In genomic region chr5:114383184-114383904, GRCm38 (mm10) we compare ENCODE assay signal across 8 mouse cellular contexts. TPM values are rescaled to one million over a fixed set of nuclear protein-coding genes. Genes with fewer than 3 reads are reported as not detected.
A peak's percentile ranks its signal among the peaks of the same experiment; 100 is the strongest.
DNase-seq lines count a peak whose midpoint lies in the region; ATAC-seq and TF ChIP-seq lines count a peak whose summit lies in the region.
"Had no signal": no experiment of that assay in that cellular context is flagged by ENCODE, and none has a peak within 500 bp of the region (broad histone marks: within the 10 kb centered on the region; RNA-seq: fewer than 3 reads in every experiment).

No protein-coding gene starts in this region.

- no peaks in the 10 kb centered on the region for H3K9me3 ChIP-seq in intestine, postnatal 0 days (ENCODE audit: control insufficient read depth)
- no peaks in the 10 kb centered on the region for H3K9me3 ChIP-seq in intestine, embryonic 16.5 days (ENCODE audit: control insufficient read depth, low read length)
- no peaks in the 10 kb centered on the region for H3K9me3 ChIP-seq in embryonic facial prominence, embryonic 11.5 days (replicated peaks; ENCODE audit: control insufficient read depth, low read length)
- H3K9me3 ChIP-seq: midbrain, embryonic 12.5 days had no signal

- peak; percentile 59 for DNase-seq in 416B (ENCODE audit: low read depth)
- peak; percentile 54 for DNase-seq in embryonic facial prominence, embryonic 11.5 days (ENCODE audit: low spot score)
- DNase-seq in retina, postnatal 1 day, result peak; percentile 44
- DNase-seq in frontal cortex, postnatal 25 days (ENCODE audit: low spot score in 2 of 2), result no peak

- 75% methylated on average over 9 of the region's 9 CpGs for WGBS in intestine, postnatal 0 days
- whole genome bisulfite sequencing in intestine, embryonic 16.5 days, result 79% methylated on average over 9 of the region's 9 CpGs
- 83% methylated on average over 9 of the region's 9 CpGs for WGBS in embryonic facial prominence, embryonic 11.5 days

- H3K79me3 ChIP-seq in C2C12 (ENCODE audit: low read depth), result peaks cover 51% of the 10 kb centered on the region

- no peak for ATAC-seq in intestine, postnatal 0 days
- no peak for ATAC-seq in intestine, embryonic 16.5 days
- ATAC-seq in embryonic facial prominence, embryonic 11.5 days (replicated peaks; ENCODE audit: insufficient number of reproducible peaks, low FRiP score, low TSS enrichment, low read depth), result no peak

- no peak overlapping the region for H3K9ac ChIP-seq in intestine, postnatal 0 days (ENCODE audit: low read depth, low read length)
- H3K9ac ChIP-seq in intestine, embryonic 16.5 days (ENCODE audit: low read depth, low read length), result no peak overlapping the region
- H3K9ac ChIP-seq in embryonic facial prominence, embryonic 11.5 days (replicated peaks; ENCODE audit: low read length), result no peak overlapping the region
- H3K9ac ChIP-seq: midbrain, embryonic 12.5 days had no signal

- TF ChIP-seq CTCF in intestine, postnatal 0 days (IDR thresholded peaks at IDR 0.05; ENCODE audit: low read depth), result peak; percentile 88
- TF ChIP-seq CTCF in C2C12 (IDR thresholded peaks at IDR 0.05; ENCODE audit: control insufficient read depth, insufficient read depth, insufficient read length), result peak; percentile 51

- H3ac ChIP-seq in C2C12 (ENCODE audit: control insufficient read depth, insufficient read length, low read depth), result no peak overlapping the region

- peaks cover 62% of the 10 kb centered on the region for H3K79me2 ChIP-seq in C2C12 (ENCODE audit: control insufficient read depth, insufficient read depth)

- peaks cover 12% of the 10 kb centered on the region; the same call in 1 of the 2 replicates for H3K4me1 ChIP-seq in intestine, postnatal 0 days (replicated peaks; ENCODE audit: control insufficient read depth, insufficient read depth, low read length)
- peaks cover 20% of the 10 kb centered on the region for H3K4me1 ChIP-seq in intestine, embryonic 16.5 days (ENCODE audit: control insufficient read depth, insufficient read depth, low read length)
- peaks cover 3% of the 10 kb centered on the region; the same call in 1 of the 2 replicates for H3K4me1 ChIP-seq in embryonic facial prominence, embryonic 11.5 days (ENCODE audit: control insufficient read depth, insufficient read depth, low read length)

- H3K27me3 ChIP-seq in intestine, postnatal 0 days (replicated peaks; ENCODE audit: control insufficient read depth, insufficient read depth, low read length), result no peaks in the 10 kb centered on the region
- H3K27me3 ChIP-seq in intestine, embryonic 16.5 days (replicated peaks; ENCODE audit: control insufficient read depth, insufficient read depth, low read length), result no peaks in the 10 kb centered on the region
- H3K27me3 ChIP-seq in C2C12 (ENCODE audit: control insufficient read depth, insufficient read depth, insufficient read length), result no peaks in the 10 kb centered on the region
- H3K27me3 ChIP-seq in embryonic facial prominence, embryonic 11.5 days (ENCODE audit: control insufficient read depth, insufficient read depth, low read length), result no peaks in the 10 kb centered on the region
- H3K27me3 ChIP-seq: midbrain, embryonic 12.5 days had no signal

- H3K4me2 ChIP-seq in intestine, postnatal 0 days (replicated peaks; ENCODE audit: low read depth), result no peak overlapping the region
- no peak overlapping the region for H3K4me2 ChIP-seq in intestine, embryonic 16.5 days (ENCODE audit: low read depth, low read length)
- no peak overlapping the region for H3K4me2 ChIP-seq in embryonic facial prominence, embryonic 11.5 days (ENCODE audit: low read depth, low read length)
- H3K4me2 ChIP-seq: midbrain, embryonic 12.5 days had no signal

- H3K4me3 ChIP-seq in intestine, postnatal 0 days (ENCODE audit: low read depth, low read length), result no peak overlapping the region
- no peak overlapping the region for H3K4me3 ChIP-seq in intestine, embryonic 16.5 days (ENCODE audit: low read length)
- H3K4me3 ChIP-seq in C2C12 (ENCODE audit: insufficient read depth, poor library complexity, severe bottlenecking), result no peak overlapping the region
- no peak overlapping the region for H3K4me3 ChIP-seq in embryonic facial prominence, embryonic 11.5 days (ENCODE audit: low read depth, low read length)
- H3K4me3 ChIP-seq: midbrain, embryonic 12.5 days had no signal

- H3K36me3 ChIP-seq in intestine, postnatal 0 days (ENCODE audit: control insufficient read depth, insufficient read depth), result peaks cover 44% of the 10 kb centered on the region
- H3K36me3 ChIP-seq in intestine, embryonic 16.5 days (ENCODE audit: control insufficient read depth, insufficient read depth, low read length), result peaks cover 16% of the 10 kb centered on the region; the same call in 1 of the 2 replicates
- peaks cover 29% of the 10 kb centered on the region for H3K36me3 ChIP-seq in C2C12 (ENCODE audit: control insufficient read depth, insufficient read depth)
- peaks cover 4% of the 10 kb centered on the region for H3K36me3 ChIP-seq in embryonic facial prominence, embryonic 11.5 days (replicated peaks; ENCODE audit: control insufficient read depth, insufficient read depth, low read depth, low read length)

- H3K27ac ChIP-seq in intestine, postnatal 0 days (ENCODE audit: low read depth, low read length), result no peak overlapping the region
- H3K27ac ChIP-seq in intestine, embryonic 16.5 days (ENCODE audit: low read length), result no peak overlapping the region
- no peak overlapping the region for H3K27ac ChIP-seq in embryonic facial prominence, embryonic 11.5 days (replicated peaks; ENCODE audit: low read depth, low read length)
- H3K27ac ChIP-seq: midbrain, embryonic 12.5 days had no signal

TF ChIP-seq in C2C12, 6 proteins besides CTCF, POLR2A, EP300 and RAD21:
- TF ChIP-seq MYOD1 (IDR thresholded peaks at IDR 0.05; ENCODE audit: control insufficient read depth, insufficient read length, low read depth) (no peak), MYOG (IDR thresholded peaks at IDR 0.05; ENCODE audit: control insufficient read depth, extremely low read depth, insufficient read length) (no peak), USF1 (IDR thresholded peaks at IDR 0.05; ENCODE audit: low read depth) (no peak), MAX (IDR thresholded peaks at IDR 0.05) (no peak), FOSL1 (IDR thresholded peaks at IDR 0.05; ENCODE audit: insufficient read depth, low read length, poor library complexity, severe bottlenecking) (no peak), CEBPB (IDR thresholded peaks at IDR 0.05; ENCODE audit: low read depth) (no peak)

RNA-seq across cellular contexts. Expression of gene Ube3b, which starts 2.9 kb away (rescaled TPM):
- polyA plus RNA-seq in intestine, postnatal 0 days (2015; fragmentation: Nextera tagmentation; extraction: Ambion mirVana), result 23.0 and 24.8 TPM in 2 replicates
- polyA plus RNA-seq in intestine, embryonic 16.5 days (2015; fragmentation: Nextera tagmentation; extraction: Ambion mirVana), result 36.4 and 43.5 TPM in 2 replicates
- 42.1 TPM for polyA plus RNA-seq in C2C12 (2012; fragmentation: generic; extraction: Trizol)
- polyA plus RNA-seq in embryonic facial prominence, embryonic 11.5 days (2014; fragmentation: Nextera tagmentation; extraction: Ambion mirVana), result 42.3 and 44.9 TPM in 2 replicates

RNA-seq across cellular contexts. Expression of gene Kctd10, which starts 3.0 kb away (rescaled TPM):
- polyA plus RNA-seq in intestine, postnatal 0 days (2015; fragmentation: Nextera tagmentation; extraction: Ambion mirVana), result 112 and 118 TPM in 2 replicates
- 132 and 137 TPM in 2 replicates for polyA plus RNA-seq in intestine, embryonic 16.5 days (2015; fragmentation: Nextera tagmentation; extraction: Ambion mirVana)
- 243 TPM for polyA plus RNA-seq in C2C12 (2012; fragmentation: generic; extraction: Trizol)
- 110 TPM in 2 replicates for polyA plus RNA-seq in embryonic facial prominence, embryonic 11.5 days (2014; fragmentation: Nextera tagmentation; extraction: Ambion mirVana)

Comparison
In these comparisons a context has a peak if more than half of its experiments do, and no peak if none do; other contexts are left out.
1. DNase-seq: peak in 416B (single experiment), embryonic facial prominence, embryonic 11.5 days (single experiment) and retina, postnatal 1 day (single experiment); none in frontal cortex, postnatal 25 days (0 of 2).